Mouse (Mus musculus) forebrain, embryonic 11.5 days (tissue): ENCODE measurements around the gene Snap23. TPM values are rescaled to one million over a fixed set of nuclear protein-coding genes. Genes with fewer than 3 reads are reported as not detected.

Source experiments
- ATAC-seq: fragments of 200-750 bp; cut with Nextera tagmentation; replicated peaks from 2 replicates; pipeline ENCODE4 v1.8.0; 2017; ENCODE audit warnings: moderate TSS enrichment; ENCODE audit not compliant: low FRiP score
- DNase-seq: peaks from one replicate; pipeline ENCODE4 v3.0.0-alpha.2; 2017; ENCODE audit warnings: low spot score
- H3K27ac ChIP-seq: fragments of 300-500 bp; sonication (generic); 2 replicates; pipeline ENCODE4 v1.5.1; 2014; ENCODE audit warnings: low read depth, low read length
- H3K27me3 ChIP-seq: fragments of 300-500 bp; sonication (generic); 2 replicates; pipeline ENCODE4 v1.6.1; 2014; ENCODE audit warnings: mild to moderate bottlenecking, low read length, mixed read lengths; ENCODE audit not compliant: control insufficient read depth, insufficient read depth
- H3K36me3 ChIP-seq: fragments of 300-500 bp; sonication (generic); 2 replicates; pipeline ENCODE4 v1.6.1; 2014; ENCODE audit warnings: mild to moderate bottlenecking, low read length, moderate library complexity, mixed read lengths; ENCODE audit not compliant: control insufficient read depth, insufficient read depth
- H3K4me1 ChIP-seq: fragments of 300-500 bp; sonication (generic); replicated peaks from 2 replicates; pipeline ENCODE4 v1.6.1; 2014; ENCODE audit warnings: low read length, mixed read lengths; ENCODE audit not compliant: control insufficient read depth, insufficient read depth
- H3K4me2 ChIP-seq: fragments of 300-500 bp; sonication (generic); 2 replicates; pipeline ENCODE4 v1.6.1; 2014; ENCODE audit warnings: low read depth, mild to moderate bottlenecking, low read length, moderate library complexity, mixed read lengths; ENCODE audit not compliant: severe bottlenecking
- H3K4me3 ChIP-seq: fragments of 300-500 bp; sonication (generic); 2 replicates; pipeline ENCODE4 v1.5.1; 2014; ENCODE audit warnings: low read depth, low read length
- H3K9ac ChIP-seq: fragments of 300-500 bp; sonication (generic); 2 replicates; pipeline ENCODE4 v1.6.1; 2014; ENCODE audit warnings: low read length
- H3K9me3 ChIP-seq: fragments of 300-500 bp; sonication (generic); 2 replicates; pipeline ENCODE4 v1.6.1; 2016; ENCODE audit warnings: low read length, mixed read lengths; ENCODE audit not compliant: control insufficient read depth
- WGBS: fragments of 180-500 bp; shearing (Covaris S2); extraction: QIAGEN DNeasy Blood & Tissue Kit; methylation state at CpG from one replicate; pipeline ENCODE4 v1.1.7; 2014; 5-methylcytosine and 5-hydroxymethylcytosine counted together
- polyA plus RNA-seq: library from polyadenylated mRNA; unstranded; fragments of >200 nt; fragmentation: Nextera tagmentation; extraction: Ambion mirVana; gene quantifications from 2 replicates; pipeline ENCODE4 v1.2.1, GENCODE M21; 2014

Gene Snap23
- polyA plus RNA-seq, 1 experiment from 2014 or later = 51.7 TPM

- DNase-seq = no peak
- Histone ChIP-seq H3K27me3 (no peaks in the 10 kb centered on the region), H3K9me3 (no peaks in the 10 kb centered on the region), H3K27ac (no peak overlapping the region), H3K4me1 (no peaks in the 10 kb centered on the region), H3K4me3 (no peak overlapping the region), H3K4me2 (no peak overlapping the region), H3K36me3 (no peaks in the 10 kb centered on the region; the same call in 1 of the 2 replicates), H3K9ac (no peak overlapping the region)
- no peak for ATAC-seq
- 92% methylated on average over 4 of the region's 4 CpGs for WGBS
Observed at GRCm38 (mm10) chr2:120599506-120599905, 32.0 kb downstream of the Snap23 start.

DNA sequence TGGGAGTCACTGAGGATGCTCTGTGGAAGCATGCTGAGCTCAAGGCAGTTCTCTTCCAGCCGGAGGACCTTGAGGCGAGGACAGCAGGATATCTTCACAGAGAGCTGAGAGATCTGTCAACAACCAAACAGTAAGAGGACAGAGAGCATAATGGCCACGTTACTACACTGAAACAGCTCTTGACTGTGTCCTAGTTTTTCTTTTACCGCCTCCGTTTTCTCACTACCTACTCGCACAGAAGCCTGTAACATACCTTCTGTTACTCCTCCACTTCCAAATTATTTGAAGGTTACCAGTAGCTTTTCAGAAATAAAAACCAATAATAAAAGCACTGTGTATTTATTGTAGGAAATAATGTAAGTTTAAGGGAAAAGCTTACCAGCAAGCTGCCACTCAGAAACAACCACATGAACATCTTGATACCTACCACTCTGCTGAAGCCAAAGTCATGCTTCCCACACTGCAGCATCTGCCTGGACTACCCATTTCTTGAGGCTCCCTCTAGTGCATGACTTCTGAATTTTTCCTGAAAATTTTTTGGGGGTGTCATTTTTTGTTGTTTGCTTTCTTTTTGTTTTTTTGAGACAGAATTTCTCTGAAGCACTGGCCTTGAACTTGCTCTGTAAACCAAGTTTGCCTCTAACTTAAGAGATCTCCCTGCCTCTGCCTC, 38.7 kb downstream of the Snap23 start:
- H3K27ac ChIP-seq = no peak overlapping the region
- no peaks in the 10 kb centered on the region for H3K36me3 ChIP-seq
- no peaks in the 10 kb centered on the region for H3K9me3 ChIP-seq
- no peaks in the 10 kb centered on the region for H3K27me3 ChIP-seq
- H3K4me3 ChIP-seq = no peak overlapping the region
- no peak overlapping the region for H3K9ac ChIP-seq
- ATAC-seq (no peak), DNase-seq (no peak)
- H3K4me2 ChIP-seq = no peak overlapping the region
- H3K4me1 ChIP-seq = peaks cover 5% of the 10 kb centered on the region
- 89% methylated on average over 6 of the region's 6 CpGs for WGBS

DNA sequence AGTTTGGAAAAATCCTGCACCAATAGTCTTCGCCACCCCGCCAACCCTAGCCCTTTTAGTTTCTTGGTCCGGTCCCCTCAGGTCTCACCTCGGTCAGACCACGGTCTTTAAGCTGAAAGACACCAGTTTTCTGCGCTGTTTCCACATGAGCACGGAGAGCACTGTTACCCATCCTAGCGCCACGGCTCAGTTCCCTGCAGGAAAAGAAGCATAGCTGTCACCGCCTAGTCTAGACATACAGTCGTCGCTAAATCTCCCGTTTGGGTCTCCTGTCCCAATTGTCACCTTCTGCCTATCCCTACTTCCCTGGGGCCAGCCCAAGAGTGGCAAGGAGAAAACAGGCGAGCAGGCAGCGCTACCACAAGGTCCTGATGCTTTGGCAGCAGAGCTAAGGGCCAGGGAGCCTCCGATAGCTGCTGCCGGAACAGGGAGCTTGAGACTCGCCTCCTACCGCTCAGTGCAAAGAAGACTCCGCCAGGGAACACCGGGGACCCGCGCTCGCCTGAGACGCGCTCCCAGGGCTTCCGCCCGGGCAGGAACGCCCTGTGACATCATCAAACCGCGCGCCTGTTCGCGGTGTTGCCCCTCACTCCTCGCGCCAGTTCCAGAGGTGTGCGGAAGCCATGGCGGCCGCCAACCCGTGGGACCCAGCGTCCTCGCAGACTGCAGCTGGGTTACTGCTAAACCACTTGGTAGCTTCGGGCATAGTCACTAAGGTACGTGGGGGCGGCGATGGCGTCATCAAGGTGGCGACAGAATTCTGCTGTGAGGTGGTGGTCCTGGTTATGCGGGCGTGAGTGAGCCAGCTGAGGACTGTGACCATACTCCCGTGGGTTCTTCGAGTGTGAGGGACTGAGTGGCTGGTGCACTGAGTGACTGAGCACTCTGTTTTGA, 41.6 kb downstream of the Snap23 start, which contains the start of the genes Haus2 and Lrrc57:
Gene Haus2, plus strand, starts transcription at position 554 of the 894 bp plus-strand sequence.
Gene Lrrc57, minus strand, starts transcription at position 691 of the 894 bp plus-strand sequence.
- peak; percentile 95 for ATAC-seq
- Histone ChIP-seq H3K9me3 (no peaks in the 10 kb centered on the region), H3K4me3 (peak within 1 kb of the TSS; percentile 85), H3K4me2 (peak within 1 kb of the TSS; percentile 57), H3K36me3 (no peaks in the 10 kb centered on the region; the same call in 1 of the 2 replicates), H3K27me3 (no peaks in the 10 kb centered on the region), H3K4me1 (peaks cover 5% of the 10 kb centered on the region), H3K27ac (peak within 1 kb of the TSS; percentile 80), H3K9ac (peak within 1 kb of the TSS; percentile 85)
- under 1% methylated on average over 52 of the region's 52 CpGs for WGBS
- DNase-seq = peak; percentile 96

DNA sequence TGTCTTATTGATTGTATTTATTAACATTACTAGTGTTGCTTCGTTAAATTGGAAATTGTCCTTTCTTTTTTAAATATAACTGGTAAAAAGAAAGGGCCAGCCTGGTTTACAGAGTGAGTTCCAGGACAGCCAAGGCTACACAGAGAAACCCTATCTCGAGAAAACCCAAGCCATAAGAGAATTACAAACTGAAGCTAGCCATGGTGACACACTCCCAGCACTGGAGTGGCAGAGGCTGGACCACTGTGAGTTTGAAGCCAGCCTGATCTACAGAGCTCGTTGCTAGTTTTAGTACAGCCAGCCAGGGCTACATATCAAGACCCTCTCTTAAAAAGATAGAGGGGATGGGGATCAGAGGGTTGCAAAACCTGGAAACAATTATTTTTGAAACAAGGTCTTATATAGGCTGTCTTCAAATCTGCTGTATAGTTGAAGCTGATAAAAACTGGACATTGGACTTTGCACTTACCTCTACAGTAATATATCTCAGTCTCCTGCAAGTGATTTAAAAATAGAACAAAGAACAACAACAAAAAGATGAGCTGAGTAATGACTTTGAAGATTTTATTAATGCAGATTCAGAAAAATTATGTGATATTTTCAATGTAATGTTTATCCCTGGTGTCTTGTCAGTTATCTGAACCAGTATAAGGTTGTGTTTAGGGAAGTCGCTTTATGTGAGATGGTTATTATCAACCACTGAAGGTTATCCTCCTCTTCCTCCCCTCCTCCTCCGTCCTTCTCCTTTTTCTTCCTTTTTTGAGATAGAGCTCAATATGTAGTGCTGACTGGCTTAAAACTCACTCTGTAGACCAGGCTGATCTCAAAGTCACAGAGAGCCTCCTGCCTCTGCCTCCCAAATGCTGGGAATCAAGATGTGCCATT, 49.0 kb downstream of the Snap23 start:
- 87% methylated on average over 5 of the region's 5 CpGs for WGBS
- H3K27me3 ChIP-seq = no peaks in the 10 kb centered on the region
- no peaks in the 10 kb centered on the region for H3K9me3 ChIP-seq
- H3K4me2 ChIP-seq = no peak overlapping the region
- H3K4me1 ChIP-seq = no peaks in the 10 kb centered on the region
- no peak for ATAC-seq
- DNase-seq = no peak
- no peak overlapping the region for H3K27ac ChIP-seq
- H3K36me3 ChIP-seq = peaks cover 4% of the 10 kb centered on the region; the same call in 1 of the 2 replicates
- H3K4me3 ChIP-seq = no peak overlapping the region
- H3K9ac ChIP-seq = no peak overlapping the region

DNA sequence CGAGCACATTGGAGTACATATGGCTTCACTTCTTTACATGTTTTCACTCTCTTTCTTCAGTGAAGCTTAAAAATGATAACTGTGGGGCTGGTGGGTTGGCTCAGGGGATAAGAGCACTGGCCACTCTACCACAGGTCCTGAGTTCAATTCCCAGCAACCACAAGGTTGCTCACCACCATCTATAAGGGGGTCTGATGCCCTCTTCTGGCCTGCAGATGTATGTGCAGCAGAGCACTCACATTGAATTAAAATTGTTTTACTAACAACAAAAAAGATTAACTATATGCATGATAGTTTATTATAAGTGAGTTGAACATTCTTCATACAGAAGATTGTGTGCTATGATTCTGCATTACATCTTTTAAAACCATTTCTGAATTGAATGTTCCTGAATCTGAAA, 52.1 kb downstream of the Snap23 start:
- no peaks in the 10 kb centered on the region for H3K4me1 ChIP-seq
- no peak overlapping the region for H3K4me2 ChIP-seq
- no peak overlapping the region for H3K4me3 ChIP-seq
- no peak overlapping the region for H3K27ac ChIP-seq
- H3K9me3 ChIP-seq = no peaks in the 10 kb centered on the region
- DNase-seq (no peak), ATAC-seq (no peak)
- H3K36me3 ChIP-seq = peaks cover 4% of the 10 kb centered on the region; the same call in 1 of the 2 replicates
- no peaks in the 10 kb centered on the region for H3K27me3 ChIP-seq
- H3K9ac ChIP-seq = no peak overlapping the region
- WGBS = 100% methylated on average over 1 of the region's 1 CpGs

- DNase-seq (no peak), ATAC-seq (no peak)
- Histone ChIP-seq H3K27me3 (no peaks in the 10 kb centered on the region), H3K4me3 (no peak overlapping the region), H3K36me3 (peaks cover 4% of the 10 kb centered on the region; the same call in 1 of the 2 replicates), H3K9me3 (no peaks in the 10 kb centered on the region), H3K9ac (no peak overlapping the region), H3K27ac (no peak overlapping the region), H3K4me2 (no peak overlapping the region), H3K4me1 (no peaks in the 10 kb centered on the region)
Observed at GRCm38 (mm10) chr2:120622920-120623319, 55.4 kb downstream of the Snap23 start.

DNA sequence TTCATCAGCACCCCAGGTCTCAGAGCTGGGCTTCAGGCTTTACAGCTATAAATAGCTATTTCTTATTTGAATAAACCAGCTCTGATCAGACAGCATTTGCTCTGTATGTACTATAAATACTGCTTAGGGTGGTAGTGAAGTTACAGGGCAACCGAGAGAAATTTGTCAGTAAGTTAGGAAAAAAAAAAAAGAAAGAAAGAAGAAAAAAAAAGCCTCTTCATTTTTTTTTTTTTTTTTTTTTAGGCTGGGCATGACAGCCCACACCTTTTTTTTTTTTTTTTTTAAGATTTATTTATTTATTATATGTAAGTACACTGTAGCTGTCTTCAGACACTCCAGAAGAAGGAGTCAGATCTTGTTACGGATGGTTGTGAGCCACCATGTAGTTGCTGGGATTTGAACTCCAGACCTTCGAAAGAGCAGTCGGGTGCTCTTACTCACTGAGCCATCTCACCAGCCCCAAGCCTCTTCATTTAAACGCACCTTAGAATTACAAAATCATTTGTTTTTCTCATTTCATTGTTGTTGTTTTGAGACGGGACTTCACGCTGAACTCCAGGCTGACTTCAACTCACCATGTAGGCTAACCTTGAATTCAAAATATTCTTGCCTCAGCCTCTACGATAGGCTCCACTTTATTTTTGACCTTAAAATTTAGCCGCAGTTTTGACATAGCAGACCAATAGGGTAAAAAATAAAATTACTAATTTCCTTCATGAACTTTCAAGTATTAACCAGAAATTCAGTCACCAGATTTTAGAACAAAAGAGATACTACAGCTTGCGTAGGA, 60.8 kb downstream of the Snap23 start:
- Histone ChIP-seq H3K4me1 (0 out of 2 replicates have a peak, but pooled peaks cover 2% of the 10 kb centered on the region), H3K27me3 (no peaks in the 10 kb centered on the region), H3K4me2 (peak overlapping the region; percentile 45; the same call in 1 of the 2 replicates), H3K9me3 (no peaks in the 10 kb centered on the region), H3K36me3 (no peaks in the 10 kb centered on the region), H3K27ac (no peak overlapping the region), H3K9ac (no peak overlapping the region; the same call in 1 of the 2 replicates), H3K4me3 (peak overlapping the region; percentile 25)
- WGBS = 36% methylated on average over 10 of the region's 10 CpGs
- ATAC-seq (peak; percentile 16; the same call in 1 of the 2 replicates), DNase-seq (no peak)
